Comparison of ENCODE assay signal across 9 mouse cellular contexts in the genomic region with DNA sequence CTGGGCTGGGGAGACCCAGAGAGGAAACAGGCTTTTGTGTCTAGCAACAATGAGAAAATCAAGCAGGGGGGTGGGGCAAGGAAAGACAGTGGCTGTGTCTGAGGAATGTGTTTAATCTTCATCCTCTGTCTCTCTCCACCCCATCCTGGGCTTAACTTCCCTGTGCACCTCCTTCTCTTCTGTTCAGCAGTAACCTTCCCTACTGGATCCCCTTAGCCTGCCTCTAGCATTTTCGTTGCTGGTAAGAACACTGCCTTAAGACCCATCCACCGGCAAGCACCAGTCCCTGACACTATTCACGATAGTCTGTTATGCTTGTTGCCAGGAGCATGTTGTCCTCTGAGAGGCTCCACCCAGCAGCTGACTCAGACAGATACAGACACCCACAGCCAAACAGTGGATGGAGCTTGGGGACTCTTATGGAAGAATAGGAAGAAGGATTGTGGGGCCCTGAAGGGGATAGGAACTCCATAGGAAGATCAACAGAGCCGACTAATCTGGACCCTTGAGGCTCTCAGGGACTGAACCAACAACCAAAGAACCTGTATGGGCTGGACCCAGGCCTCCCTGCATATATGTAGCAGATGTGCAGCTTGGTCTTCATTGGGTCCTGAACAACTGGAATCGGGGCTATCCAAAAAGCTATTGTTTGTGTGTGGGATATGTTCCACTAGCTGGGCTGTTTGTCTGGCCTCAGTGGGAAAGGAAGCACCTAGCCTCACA. TPM values are rescaled to one million over a fixed set of nuclear protein-coding genes. Genes with fewer than 3 reads are reported as not detected.
DNase-seq lines count a peak whose midpoint lies in the region; ATAC-seq lines count a peak whose summit lies in the region.
"Had no signal": no experiment of that assay in that cellular context is flagged by ENCODE, and none has a peak within 500 bp of the region (broad histone marks: within the 10 kb centered on the region; RNA-seq: fewer than 3 reads in every experiment).

No protein-coding gene starts in this region.

- no peak overlapping the region for H3K9ac ChIP-seq in stomach, embryonic 16.5 days (ENCODE audit: low read length)

- H3K4me3 ChIP-seq in megakaryocyte, embryonic 14.5 days (replicated peaks): peak overlapping the region; percentile 46
- H3K4me3 ChIP-seq in stomach, embryonic 16.5 days (replicated peaks; ENCODE audit: low read length): no peak overlapping the region

- H3K9me3 ChIP-seq in megakaryocyte, embryonic 14.5 days: peaks cover 18% of the 10 kb centered on the region
- no peaks in the 10 kb centered on the region for H3K9me3 ChIP-seq in stomach, embryonic 16.5 days (replicated peaks; ENCODE audit: control insufficient read depth, low read length)

- no peak for ATAC-seq in megakaryocyte, adult 5-6 weeks (ENCODE audit: poor library complexity, severe bottlenecking)
- peak; percentile 47 for ATAC-seq in stomach, embryonic 16.5 days (ENCODE audit: insufficient read depth, low FRiP score)

- H3K27me3 ChIP-seq in megakaryocyte, embryonic 14.5 days (replicated peaks): peaks cover 60% of the 10 kb centered on the region
- no peaks in the 10 kb centered on the region for H3K27me3 ChIP-seq in stomach, embryonic 16.5 days (ENCODE audit: control insufficient read depth, insufficient read depth, low read length)

- peak overlapping the region; percentile 60; the same call in 1 of the 2 replicates for H3K27ac ChIP-seq in stomach, embryonic 16.5 days (ENCODE audit: low read length)

- peak; percentile 98 for DNase-seq in heart, adult 11 months
- peak; percentile 48 for DNase-seq in liver
- DNase-seq in spleen, postnatal 10 days (ENCODE audit: low spot score in 2 of 2): no peak
- DNase-seq in spleen, adult 18-20 months: no peak
- DNase-seq in cerebellum, adult 9-11 months: no peak

- H3K4me1 ChIP-seq in megakaryocyte, embryonic 14.5 days: peaks cover 8% of the 10 kb centered on the region
- H3K4me1 ChIP-seq in stomach, embryonic 16.5 days (ENCODE audit: control insufficient read depth, insufficient read depth, low read length): 0 out of 2 replicates have a peak, but pooled peaks cover 5% of the 10 kb centered on the region

- no peak overlapping the region for H3K4me2 ChIP-seq in stomach, embryonic 16.5 days (ENCODE audit: low read depth, low read length)

- H3K36me3 ChIP-seq in megakaryocyte, embryonic 14.5 days (replicated peaks; ENCODE audit: low read length): no peaks in the 10 kb centered on the region
- no peaks in the 10 kb centered on the region for H3K36me3 ChIP-seq in stomach, embryonic 16.5 days (ENCODE audit: control insufficient read depth, insufficient read depth, low read length)

- WGBS in stomach, embryonic 16.5 days: 35% methylated on average over 5 of the region's 5 CpGs

RNA-seq across cellular contexts. Expression of a gene that starts 8.4 kb away (rescaled TPM):
- polyA plus RNA-seq in megakaryocyte, embryonic 14.5 days (2012; ENCODE audit: insufficient read depth, low replicate concordance): not detected in 2 replicates
- total RNA-seq in megakaryocyte, adult 5-6 weeks (2015): not detected in 2 replicates
- total RNA-seq in megakaryocyte, adult 5-6 weeks (2017): not detected in 2 replicates
- polyA plus RNA-seq in stomach, embryonic 16.5 days (2015; fragmentation: Nextera tagmentation; extraction: Ambion mirVana): 0.67 and 3.5 TPM in 2 replicates
- total RNA-seq: layer of hippocampus, postnatal 14 days had no signal

RNA-seq across cellular contexts. Expression of a gene that starts 10.9 kb away (rescaled TPM):
- polyA plus RNA-seq in megakaryocyte, embryonic 14.5 days (2012; ENCODE audit: insufficient read depth, low replicate concordance): 24.7 TPM in 1 of 2 replicates, not detected in the other
- 23.8 and 31.2 TPM in 2 replicates for total RNA-seq in megakaryocyte, adult 5-6 weeks (2015)
- total RNA-seq in megakaryocyte, adult 5-6 weeks (2017): 22.9 and 32.6 TPM in 2 replicates
- 85.3 and 90.0 TPM in 2 replicates for polyA plus RNA-seq in stomach, embryonic 16.5 days (2015; fragmentation: Nextera tagmentation; extraction: Ambion mirVana)

RNA-seq across cellular contexts. Expression of a gene that starts 37.2 kb away (rescaled TPM):
- 292 and 435 TPM in 2 replicates for polyA plus RNA-seq in megakaryocyte, embryonic 14.5 days (2012; ENCODE audit: insufficient read depth, low replicate concordance)
- 448 and 487 TPM in 2 replicates for total RNA-seq in megakaryocyte, adult 5-6 weeks (2015)
- 829 and 973 TPM in 2 replicates for total RNA-seq in megakaryocyte, adult 5-6 weeks (2017)
- 1,400 and 1,468 TPM in 2 replicates for polyA plus RNA-seq in stomach, embryonic 16.5 days (2015; fragmentation: Nextera tagmentation; extraction: Ambion mirVana)

RNA-seq across cellular contexts. Expression of a gene that starts 46.6 kb away (rescaled TPM):
- polyA plus RNA-seq in megakaryocyte, embryonic 14.5 days (2012; ENCODE audit: insufficient read depth, low replicate concordance): 24.8 and 30.6 TPM in 2 replicates
- total RNA-seq in megakaryocyte, adult 5-6 weeks (2015): 33.7 and 44.9 TPM in 2 replicates
- 48.2 and 52.2 TPM in 2 replicates for total RNA-seq in megakaryocyte, adult 5-6 weeks (2017)
- polyA plus RNA-seq in stomach, embryonic 16.5 days (2015; fragmentation: Nextera tagmentation; extraction: Ambion mirVana): 115 and 117 TPM in 2 replicates

RNA-seq across cellular contexts. Expression of a gene that starts 48.8 kb away (rescaled TPM):
- not detected in 2 replicates for polyA plus RNA-seq in megakaryocyte, embryonic 14.5 days (2012; ENCODE audit: insufficient read depth, low replicate concordance)
- 0.67 TPM in 1 of 2 replicates, not detected in the other for total RNA-seq in megakaryocyte, adult 5-6 weeks (2015)
- total RNA-seq in megakaryocyte, adult 5-6 weeks (2017): not detected in 2 replicates
- 0.36 and 0.45 TPM in 2 replicates for polyA plus RNA-seq in stomach, embryonic 16.5 days (2015; fragmentation: Nextera tagmentation; extraction: Ambion mirVana)

Comparison
In these comparisons a context has a peak if more than half of its experiments do, and no peak if none do; other contexts are left out.
1. DNase-seq: peak in heart, adult 11 months (single experiment) and liver (single experiment); none in spleen, postnatal 10 days (0 of 2), spleen, adult 18-20 months (0 of 2) and cerebellum, adult 9-11 months (single experiment).